Mouse (Mus musculus) olfactory bulb, adult 2 months (tissue): ENCODE results near the gene Zmiz1. TPM values are rescaled to one million over a fixed set of nuclear protein-coding genes. Genes with fewer than 3 reads are reported as not detected.

Experiments
- H3K27ac ChIP-seq: fragments of 200-500 bp; 2 replicates; pipeline ENCODE4 v1.5.1; 2012; ENCODE audit warnings: low read depth, low read length; ENCODE audit not compliant: insufficient read depth
- H3K4me1 ChIP-seq: fragments of 200-500 bp; 2 replicates; pipeline ENCODE4 v1.6.1; 2012; ENCODE audit warnings: low read length; ENCODE audit not compliant: control insufficient read depth, insufficient read depth
- H3K4me3 ChIP-seq: fragments of 200-500 bp; 2 replicates; pipeline ENCODE4 v1.5.1; 2012; ENCODE audit warnings: mild to moderate bottlenecking, low read depth, low read length, moderate library complexity; ENCODE audit not compliant: insufficient read depth
- CTCF ChIP-seq: fragments of 200-500 bp; IDR thresholded peaks from 2 replicates; pipeline ENCODE4 v1.5.1; 2012; ENCODE audit warnings: low read depth, mild to moderate bottlenecking, low read length, moderate library complexity; ENCODE audit not compliant: insufficient read depth
- POLR2A ChIP-seq: fragments of 200-500 bp; IDR thresholded peaks from 2 replicates; pipeline ENCODE4 v1.6.1; 2012; ENCODE audit warnings: mild to moderate bottlenecking, low read depth, low read length, moderate library complexity; ENCODE audit not compliant: insufficient read depth
- WGBS: fragments of 180-500 bp; shearing (Covaris S2); methylation state at CpG from one replicate; pipeline ENCODE4 v1.1.7; 2018; 5-methylcytosine and 5-hydroxymethylcytosine counted together
- polyA plus RNA-seq: library from polyadenylated mRNA; stranded (reverse); fragments of >200 nt; gene quantifications from 2 replicates; pipeline ENCODE4 v1.2.4, GENCODE M21; 2012; ENCODE audit warnings: low replicate concordance; ENCODE audit not compliant: missing spikeins, insufficient read depth, insufficient read length

Zmiz1 gene
- polyA plus RNA-seq, 1 experiment: not detected

GRCm38 (mm10) chr14:25520991-25521390, 62.0 kb downstream of the Zmiz1 start:
- H3K4me1 ChIP-seq: peaks cover 62% of the 10 kb centered on the region
- no peak overlapping the region for H3K27ac ChIP-seq
- 71% methylated on average over 9 of the region's 9 CpGs for WGBS

GRCm38 (mm10) chr14:25521500-25521899, 62.5 kb downstream of the Zmiz1 start:
- 57% methylated on average over 4 of the region's 4 CpGs for WGBS
- Histone ChIP-seq H3K4me3 (no peak overlapping the region), H3K27ac (no peak overlapping the region), H3K4me1 (peaks cover 63% of the 10 kb centered on the region)
- TF ChIP-seq POLR2A (no peak), CTCF (no peak)

More at GRCm38 (mm10) chr14:25520991-25521390, 62.0 kb downstream of the Zmiz1 start:
- no peak overlapping the region for H3K4me3 ChIP-seq
- no peak for TF ChIP-seq CTCF
- TF ChIP-seq POLR2A: no peak

- Histone ChIP-seq H3K4me3 (no peak overlapping the region), H3K4me1 (peaks cover 61% of the 10 kb centered on the region), H3K27ac (no peak overlapping the region)
- 75% methylated on average over 4 of the region's 4 CpGs for WGBS
- TF ChIP-seq CTCF (no peak), POLR2A (no peak)
Measured at GRCm38 (mm10) chr14:25522415-25522814, 63.4 kb downstream of the Zmiz1 start.

- TF ChIP-seq POLR2A (no peak), CTCF (no peak)
- peaks cover 64% of the 10 kb centered on the region for H3K4me1 ChIP-seq
- no peak overlapping the region for H3K4me3 ChIP-seq
- WGBS: 69% methylated on average over 11 of the region's 11 CpGs
- H3K27ac ChIP-seq: no peak overlapping the region
Measured at GRCm38 (mm10) chr14:25523230-25524110, 64.5 kb downstream of the Zmiz1 start.

- Histone ChIP-seq H3K4me3 (no peak overlapping the region), H3K4me1 (peaks cover 61% of the 10 kb centered on the region), H3K27ac (no peak overlapping the region)
- TF ChIP-seq POLR2A: no peak
- TF ChIP-seq CTCF: no peak
- WGBS: 88% methylated on average over 9 of the region's 9 CpGs
Measured at GRCm38 (mm10) chr14:25524111-25524495, 65.1 kb downstream of the Zmiz1 start.

- WGBS: 94% methylated on average over 4 of the region's 4 CpGs
- TF ChIP-seq POLR2A: no peak
- TF ChIP-seq CTCF: no peak
- peaks cover 55% of the 10 kb centered on the region for H3K4me1 ChIP-seq
- H3K4me3 ChIP-seq: no peak overlapping the region
- no peak overlapping the region for H3K27ac ChIP-seq
Measured at GRCm38 (mm10) chr14:25524884-25525283, 65.9 kb downstream of the Zmiz1 start.

GRCm38 (mm10) chr14:25525729-25526128, 66.7 kb downstream of the Zmiz1 start:
- H3K27ac ChIP-seq: no peak overlapping the region

GRCm38 (mm10) chr14:25526872-25527271, 67.9 kb downstream of the Zmiz1 start:
- peaks cover 37% of the 10 kb centered on the region for H3K4me1 ChIP-seq
- no peak overlapping the region for H3K27ac ChIP-seq
- no peak overlapping the region for H3K4me3 ChIP-seq
- WGBS: 77% methylated on average over 8 of the region's 8 CpGs
- no peak for TF ChIP-seq CTCF
- TF ChIP-seq POLR2A: no peak

More at GRCm38 (mm10) chr14:25525729-25526128, 66.7 kb downstream of the Zmiz1 start:
- Histone ChIP-seq H3K4me3 (no peak overlapping the region), H3K4me1 (peaks cover 46% of the 10 kb centered on the region)
- 85% methylated on average over 8 of the region's 8 CpGs for WGBS
- TF ChIP-seq POLR2A: no peak
- TF ChIP-seq CTCF: no peak

- H3K27ac ChIP-seq: peak overlapping the region; percentile 20; the same call in 1 of the 2 replicates
- 51% methylated on average over 2 of the region's 2 CpGs for WGBS
- H3K4me3 ChIP-seq: no peak overlapping the region
- H3K4me1 ChIP-seq: peaks cover 34% of the 10 kb centered on the region
- TF ChIP-seq POLR2A (no peak), CTCF (no peak)
Measured at GRCm38 (mm10) chr14:25527321-25527720, 68.3 kb downstream of the Zmiz1 start.

GRCm38 (mm10) chr14:25530342-25530741, 71.4 kb downstream of the Zmiz1 start:
- 91% methylated on average over 4 of the region's 4 CpGs for WGBS
- TF ChIP-seq CTCF (no peak), POLR2A (no peak)
- Histone ChIP-seq H3K4me3 (no peak overlapping the region), H3K4me1 (peaks cover 22% of the 10 kb centered on the region), H3K27ac (no peak overlapping the region)
